Mouse (Mus musculus) embryonic facial prominence, embryonic 11.5 days (tissue): ENCODE measurements around the gene Olfr894. TPM values are rescaled to one million over a fixed set of nuclear protein-coding genes. Genes with fewer than 3 reads are reported as not detected.
"Not testable (repeated sequence)": the region's sequence is repeated elsewhere in the genome, so short reads cannot be mapped to it uniquely, and the experiment has no call there.

Source experiments
- ATAC-seq: fragments of 200-750 bp; cut with Nextera tagmentation; replicated peaks from 2 replicates; pipeline ENCODE4 v1.8.0; 2017; ENCODE audit warnings: low read depth; ENCODE audit not compliant: insufficient number of reproducible peaks, low FRiP score, low TSS enrichment
- DNase-seq: peaks from one replicate; pipeline ENCODE4 v3.0.0-alpha.2; 2015; ENCODE audit warnings: low spot score
- H3K27ac ChIP-seq: fragments of 300-500 bp; sonication (generic); replicated peaks from 2 replicates; pipeline ENCODE4 v1.5.1; 2014; ENCODE audit warnings: mild to moderate bottlenecking, low read depth, low read length, control low read depth
- H3K27me3 ChIP-seq: fragments of 300-500 bp; sonication (generic); 2 replicates; pipeline ENCODE4 v1.6.1; 2014; ENCODE audit warnings: mild to moderate bottlenecking, low read length, moderate library complexity, mixed read lengths; ENCODE audit not compliant: control insufficient read depth, insufficient read depth
- H3K36me3 ChIP-seq: fragments of 300-500 bp; sonication (generic); replicated peaks from 2 replicates; pipeline ENCODE4 v1.6.1; 2014; ENCODE audit warnings: low read depth, mild to moderate bottlenecking, low read length, moderate library complexity, mixed read lengths; ENCODE audit not compliant: control insufficient read depth, insufficient read depth
- H3K4me1 ChIP-seq: fragments of 300-500 bp; sonication (generic); 2 replicates; pipeline ENCODE4 v1.6.1; 2014; ENCODE audit warnings: low read length, mixed read lengths; ENCODE audit not compliant: control insufficient read depth, insufficient read depth
- H3K4me2 ChIP-seq: fragments of 300-500 bp; sonication (generic); 2 replicates; pipeline ENCODE4 v1.6.1; 2014; ENCODE audit warnings: low read depth, mild to moderate bottlenecking, control low read depth, low read length, moderate library complexity
- H3K4me3 ChIP-seq: fragments of 300-500 bp; sonication (generic); 2 replicates; pipeline ENCODE4 v1.5.1; 2014; ENCODE audit warnings: low read depth, low read length, control low read depth
- H3K9ac ChIP-seq: fragments of 300-500 bp; sonication (generic); replicated peaks from 2 replicates; pipeline ENCODE4 v1.6.1; 2014; ENCODE audit warnings: mild to moderate bottlenecking, control low read depth, low read length
- H3K9me3 ChIP-seq: fragments of 300-500 bp; sonication (generic); replicated peaks from 2 replicates; pipeline ENCODE4 v1.6.1; 2016; ENCODE audit warnings: mild to moderate bottlenecking, low read length, inconsistent platforms, mixed read lengths; ENCODE audit not compliant: control insufficient read depth
- WGBS: fragments of 180-500 bp; shearing (Covaris S2); extraction: QIAGEN DNeasy Blood & Tissue Kit; methylation state at CpG from one replicate; pipeline ENCODE4 v1.1.7; 2014; 5-methylcytosine and 5-hydroxymethylcytosine counted together
- polyA plus RNA-seq: library from polyadenylated mRNA; unstranded; fragments of >200 nt; fragmentation: Nextera tagmentation; extraction: Ambion mirVana; gene quantifications from 2 replicates; pipeline ENCODE4 v1.2.1, GENCODE M21; 2014

Olfr894 gene
- polyA plus RNA-seq: not detected in 2 replicates

- H3K4me2 ChIP-seq: no peak within 1 kb of the TSS
- H3K27me3 ChIP-seq: no peaks in the 10 kb centered on the region
- no peaks in the 10 kb centered on the region for H3K9me3 ChIP-seq
- H3K36me3 ChIP-seq: no peaks in the 10 kb centered on the region
- DNase-seq (no peak), ATAC-seq (no peak)
- no peak within 1 kb of the TSS for H3K9ac ChIP-seq
- H3K4me3 ChIP-seq: no peak within 1 kb of the TSS
- no peaks in the 10 kb centered on the region for H3K4me1 ChIP-seq
- no peak within 1 kb of the TSS for H3K27ac ChIP-seq
Observed at GRCm38 (mm10) chr9:38217755-38218154, at the start of gene Olfr894. Gene Olfr894, plus strand, starts transcription at chr9:38218055.

- H3K27ac ChIP-seq, H3K27me3 ChIP-seq, H3K4me3 ChIP-seq, H3K4me2 ChIP-seq, H3K4me1 ChIP-seq, H3K9me3 ChIP-seq, ATAC-seq, H3K9ac ChIP-seq, DNase-seq, H3K36me3 ChIP-seq: not testable (repeated sequence)
- WGBS: 56% methylated on average over 2 of the region's 2 CpGs
Observed at GRCm38 (mm10) chr9:38168341-38168740, 49.5 kb upstream of the Olfr894 start.

GRCm38 (mm10) chr9:38180721-38181120 lies 37.1 kb upstream of the Olfr894 start, which contains the start of gene Olfr891:
Gene Olfr891, minus strand, starts transcription at chr9:38180821.
- DNase-seq: no peak
- H3K9me3 ChIP-seq: no peaks in the 10 kb centered on the region
- no peaks in the 10 kb centered on the region for H3K36me3 ChIP-seq
- WGBS: 78% methylated on average over 1 of the region's 1 CpGs
- H3K4me3 ChIP-seq: no peak within 1 kb of the TSS
- no peaks in the 10 kb centered on the region for H3K27me3 ChIP-seq
- no peak for ATAC-seq
- H3K4me2 ChIP-seq: no peak within 1 kb of the TSS
- H3K4me1 ChIP-seq: no peaks in the 10 kb centered on the region
- no peak within 1 kb of the TSS for H3K9ac ChIP-seq
- H3K27ac ChIP-seq: no peak within 1 kb of the TSS

GRCm38 (mm10) chr9:38208065-38208464 lies 9.8 kb upstream of the Olfr894 start, which contains the start of gene Olfr893:
Gene Olfr893, plus strand, starts transcription at chr9:38208365.
- Histone ChIP-seq H3K36me3 (no peaks in the 10 kb centered on the region), H3K9me3 (no peaks in the 10 kb centered on the region), H3K9ac (no peak within 1 kb of the TSS), H3K4me1 (no peaks in the 10 kb centered on the region), H3K27me3 (no peaks in the 10 kb centered on the region), H3K4me3 (no peak within 1 kb of the TSS), H3K4me2 (no peak within 1 kb of the TSS), H3K27ac (no peak within 1 kb of the TSS)
- ATAC-seq: no peak
- WGBS: 86% methylated on average over 3 of the region's 3 CpGs
- no peak for DNase-seq

- no peak within 1 kb of the TSS for H3K4me2 ChIP-seq
- no peaks in the 10 kb centered on the region for H3K9me3 ChIP-seq
- no peak within 1 kb of the TSS for H3K9ac ChIP-seq
- H3K4me1 ChIP-seq: no peaks in the 10 kb centered on the region
- ATAC-seq: no peak
- H3K27me3 ChIP-seq: no peaks in the 10 kb centered on the region
- H3K4me3 ChIP-seq: no peak within 1 kb of the TSS
- no peak within 1 kb of the TSS for H3K27ac ChIP-seq
- H3K36me3 ChIP-seq: no peaks in the 10 kb centered on the region
- DNase-seq: no peak
Observed at GRCm38 (mm10) chr9:38252474-38252873, 34.6 kb downstream of the Olfr894 start, which contains the start of gene Olfr143. Gene Olfr143, plus strand, starts transcription at chr9:38252774.

GRCm38 (mm10) chr9:38267551-38267950 lies 49.7 kb downstream of the Olfr894 start, which contains the start of gene Olfr895:
Gene Olfr895, plus strand, starts transcription at chr9:38267851.
- Histone ChIP-seq H3K4me2 (no peak within 1 kb of the TSS), H3K4me3 (no peak within 1 kb of the TSS), H3K27ac (no peak within 1 kb of the TSS), H3K4me1 (no peaks in the 10 kb centered on the region), H3K36me3 (no peaks in the 10 kb centered on the region), H3K27me3 (no peaks in the 10 kb centered on the region), H3K9me3 (no peaks in the 10 kb centered on the region), H3K9ac (no peak within 1 kb of the TSS)
- ATAC-seq (no peak), DNase-seq (no peak)

Other genes with a start within 250 kb of the Olfr894 start
- not detected in 2 replicates for gene Olfr881, start 226.2 kb upstream of the Olfr894 start, polyA plus RNA-seq
- not detected in 2 replicates for gene Olfr883, start 192.2 kb upstream of the Olfr894 start, polyA plus RNA-seq
- not detected in 2 replicates for gene Olfr884, start 171.5 kb upstream of the Olfr894 start, polyA plus RNA-seq
- not detected in 2 replicates for gene Olfr885, start 156.7 kb upstream of the Olfr894 start, polyA plus RNA-seq
- not detected in 2 replicates for gene Olfr887, start 134.0 kb upstream of the Olfr894 start, polyA plus RNA-seq
- gene Olfr888, start 109.9 kb upstream of the Olfr894 start, polyA plus RNA-seq: not detected in 2 replicates
- 0.04 and 0.13 TPM in 2 replicates for gene Olfr889, start 102.9 kb upstream of the Olfr894 start, polyA plus RNA-seq
- not detected in 2 replicates for gene Olfr890, start 75.5 kb upstream of the Olfr894 start, polyA plus RNA-seq
- not detected in 2 replicates for gene Olfr891, start 37.2 kb upstream of the Olfr894 start, polyA plus RNA-seq
- not detected in 2 replicates for gene Olfr893, start 9.7 kb upstream of the Olfr894 start, polyA plus RNA-seq
- gene Olfr143, start 34.7 kb downstream of the Olfr894 start, polyA plus RNA-seq: not detected in 2 replicates
- gene Olfr895, start 49.8 kb downstream of the Olfr894 start, polyA plus RNA-seq: not detected in 2 replicates
- gene Olfr896-ps1, start 73.1 kb downstream of the Olfr894 start, polyA plus RNA-seq: not detected in 2 replicates
- gene Olfr25, start 111.0 kb downstream of the Olfr894 start, polyA plus RNA-seq: not detected in 2 replicates
- gene Olfr898, start 130.4 kb downstream of the Olfr894 start, polyA plus RNA-seq: not detected in 2 replicates
- gene Olfr250, start 148.8 kb downstream of the Olfr894 start, polyA plus RNA-seq: not detected in 2 replicates
- not detected in 2 replicates for gene Olfr251, start 159.0 kb downstream of the Olfr894 start, polyA plus RNA-seq
- not detected in 2 replicates for gene Olfr147, start 183.6 kb downstream of the Olfr894 start, polyA plus RNA-seq
- not detected in 2 replicates for gene Olfr901, start 211.4 kb downstream of the Olfr894 start, polyA plus RNA-seq
- gene Olfr902, start 229.6 kb downstream of the Olfr894 start, polyA plus RNA-seq: not detected in 2 replicates
- not detected in 2 replicates for gene Olfr904, start 245.1 kb downstream of the Olfr894 start, polyA plus RNA-seq